Mouse (Mus musculus): ENCODE results near the gene Pde4b.

Gene Pde4b

GRCm38 (mm10) chr4:102177258-102177657 is 89.9 kb downstream of the Pde4b start:
- no peak for DNase-seq (ENCODE audit: low spot score)

DNA sequence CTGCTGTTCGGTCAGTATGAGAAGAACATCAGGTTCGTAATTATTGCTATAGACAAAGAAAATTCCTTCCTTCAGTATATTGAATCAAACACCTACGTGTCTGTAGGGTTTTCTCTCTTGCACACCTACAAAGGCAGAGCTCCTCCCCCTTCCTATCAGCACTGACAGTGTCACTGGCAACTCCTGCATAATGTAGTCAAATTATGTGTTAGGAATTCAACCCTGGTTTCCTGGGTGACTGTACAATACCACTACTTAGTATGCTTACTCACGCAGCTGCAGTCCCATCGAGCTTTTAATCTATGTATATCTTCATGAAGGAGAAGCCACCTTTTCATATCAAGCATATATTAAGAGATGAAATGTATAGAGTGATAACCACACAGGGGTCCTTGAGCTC is 99.5 kb downstream of the Pde4b start:
- no peak for DNase-seq (ENCODE audit: low spot score)

- DNase-seq (ENCODE audit: low spot score), result no peak
Measured at GRCm38 (mm10) chr4:102197707-102198106, 110.4 kb downstream of the Pde4b start.

- DNase-seq (ENCODE audit: low spot score), result no peak
Measured at GRCm38 (mm10) chr4:102209773-102210172, 122.4 kb downstream of the Pde4b start.

GRCm38 (mm10) chr4:102226700-102227099 is 139.4 kb downstream of the Pde4b start:
- DNase-seq (ENCODE audit: low spot score), result no peak

DNA sequence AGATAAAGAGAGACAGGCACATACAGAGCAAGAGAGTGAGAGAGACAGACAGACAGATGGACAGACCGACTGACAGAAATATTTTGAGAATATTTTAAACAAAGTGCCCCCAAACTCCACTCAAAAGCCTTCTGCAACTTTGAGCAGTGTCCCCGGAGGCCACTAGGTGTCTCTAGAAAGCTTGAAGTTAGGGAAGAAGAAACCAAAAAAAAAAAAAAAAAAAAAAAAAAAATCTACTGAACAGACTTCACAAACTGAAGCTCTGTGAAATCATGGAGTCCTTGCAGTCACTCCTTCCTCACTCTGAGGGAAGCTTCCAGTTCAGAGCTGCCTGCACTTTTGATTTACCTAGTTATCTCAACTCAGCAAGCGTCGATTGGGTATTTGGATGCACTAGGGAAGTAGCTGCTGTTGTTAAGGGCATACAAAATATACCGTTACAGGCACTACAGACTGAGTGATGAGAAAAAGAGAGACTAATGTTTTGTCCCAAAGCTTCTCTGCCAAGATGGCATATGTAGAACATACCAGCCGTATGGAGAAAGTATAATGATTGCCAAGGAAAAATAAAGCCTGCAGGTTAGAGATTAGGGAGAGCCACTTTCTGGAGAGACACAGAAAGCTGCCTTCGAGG is 141.7 kb downstream of the Pde4b start:
- no peak for DNase-seq (ENCODE audit: low spot score)

GRCm38 (mm10) chr4:102230898-102231297 is 143.6 kb downstream of the Pde4b start:
- DNase-seq (ENCODE audit: low spot score), result no peak

DNA sequence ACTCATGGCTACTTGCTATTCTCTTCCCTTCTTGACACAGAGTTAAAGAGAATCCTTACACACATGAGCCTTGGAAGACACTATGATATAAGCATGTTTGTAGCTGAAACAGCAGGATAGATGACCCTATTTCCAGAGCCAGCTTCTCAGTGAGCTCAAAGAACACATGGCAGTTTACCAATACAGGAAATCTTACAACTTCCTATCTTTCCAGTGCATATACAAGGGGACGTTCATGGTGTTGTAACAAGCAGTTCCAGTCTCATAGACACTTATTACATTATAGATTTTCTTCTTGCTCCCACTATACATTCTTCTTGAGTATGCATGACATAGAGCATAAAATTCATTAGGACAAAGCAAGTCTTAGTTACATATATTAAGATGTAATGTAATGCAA is 146.3 kb downstream of the Pde4b start:
- DNase-seq (ENCODE audit: low spot score), result no peak

DNA sequence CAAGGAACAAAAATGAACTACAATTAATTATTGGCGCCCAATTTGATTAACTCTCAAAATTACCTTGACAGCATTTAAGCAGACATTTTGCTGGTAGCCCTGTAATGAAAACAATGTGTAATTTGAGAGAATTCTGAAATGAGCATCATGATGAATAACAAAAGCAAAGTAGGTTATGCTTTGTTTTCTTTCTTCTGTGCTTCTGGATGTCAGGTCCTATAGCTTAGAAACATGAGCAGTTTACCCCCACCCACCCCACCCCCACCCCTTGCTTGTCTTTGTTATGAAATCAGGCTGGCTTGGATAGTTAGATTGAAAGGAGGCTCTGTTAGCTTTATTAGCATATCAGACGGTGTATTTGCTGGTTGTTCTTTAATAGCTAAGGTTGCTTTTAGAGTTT is 147.8 kb downstream of the Pde4b start:
- no peak for DNase-seq (ENCODE audit: low spot score)

- no peak for DNase-seq (ENCODE audit: low spot score)
Measured at GRCm38 (mm10) chr4:102239102-102239501, 151.8 kb downstream of the Pde4b start.

DNA sequence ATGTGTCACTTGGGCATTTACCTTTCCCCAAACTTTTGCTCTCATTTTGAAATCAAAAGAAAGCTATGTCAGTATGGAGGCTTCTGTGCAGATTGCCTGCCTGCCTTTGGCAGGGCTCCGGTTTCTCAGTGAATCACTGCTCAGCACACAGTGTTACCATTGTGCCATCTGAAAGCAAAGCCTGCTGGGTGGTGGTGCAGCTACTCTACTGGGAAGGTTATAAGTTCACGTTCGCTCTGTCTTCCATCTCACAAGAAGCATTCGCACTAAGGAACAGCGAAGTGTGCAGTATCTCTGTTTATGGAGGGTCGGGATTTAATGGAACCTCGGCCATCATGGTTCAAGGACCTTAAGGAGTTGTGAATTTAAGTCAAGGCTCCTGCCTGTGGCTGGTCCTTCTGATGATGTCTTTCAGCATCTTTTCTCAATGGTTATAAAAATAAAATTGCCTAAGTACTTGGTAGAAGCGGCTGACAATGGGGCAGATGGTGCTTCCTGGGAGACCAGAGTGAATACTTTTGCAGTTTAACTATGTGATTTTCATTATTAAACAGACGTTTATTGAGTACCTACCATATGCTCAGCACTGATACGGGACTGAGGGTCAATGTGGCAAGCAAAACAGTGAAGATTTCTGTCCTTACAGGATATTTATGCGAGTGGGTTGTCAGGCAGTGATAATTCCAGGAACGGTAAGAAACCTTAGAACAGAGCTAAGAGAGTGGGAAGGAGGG is 152.5 kb downstream of the Pde4b start:
- DNase-seq (ENCODE audit: low spot score), result no peak

- DNase-seq (ENCODE audit: low spot score), result no peak
Measured at GRCm38 (mm10) chr4:102240754-102241427, 153.5 kb downstream of the Pde4b start.

- no peak for DNase-seq (ENCODE audit: low spot score)
Measured at GRCm38 (mm10) chr4:102253994-102254393, 166.7 kb downstream of the Pde4b start.

DNA sequence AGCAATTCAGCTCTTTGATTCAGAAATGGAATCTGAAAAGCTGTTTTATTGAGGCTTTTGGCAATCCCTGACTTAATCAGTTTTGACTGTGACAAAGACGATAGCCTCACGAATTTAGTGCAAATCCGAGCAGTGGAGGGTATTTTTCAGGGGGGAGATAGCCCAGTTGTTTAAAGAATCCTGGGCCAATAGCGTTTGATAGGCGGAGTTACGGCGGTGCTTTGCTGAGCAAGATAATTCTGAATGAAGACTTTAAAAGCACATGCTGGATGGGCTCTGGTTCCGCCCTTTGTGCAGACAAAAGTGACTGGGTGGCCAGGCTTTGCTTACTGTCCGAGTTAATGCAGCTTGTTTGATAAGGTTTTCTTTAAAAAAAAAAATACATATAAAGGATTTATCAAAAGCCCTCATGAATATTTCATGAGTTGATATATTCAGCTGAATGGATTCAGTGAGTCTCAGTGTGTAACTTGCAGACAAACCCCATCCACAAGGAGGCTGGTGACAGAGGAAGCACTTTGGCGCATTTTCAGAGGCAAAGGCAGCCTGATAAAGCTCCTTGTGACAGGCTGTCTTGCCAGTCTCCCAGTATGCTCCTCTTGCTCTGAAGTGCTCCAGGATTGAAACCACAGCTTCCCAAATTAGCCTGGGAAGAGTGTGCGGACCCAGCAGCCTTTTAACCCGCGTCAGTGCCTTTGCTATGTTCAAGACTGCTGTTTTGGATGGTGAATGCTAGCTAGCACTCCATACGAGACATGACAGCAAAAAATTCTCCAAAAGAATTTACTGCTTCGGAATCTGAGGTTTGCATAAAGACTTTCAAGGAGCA is 167.3 kb downstream of the Pde4b start:
- peak; percentile 16 for DNase-seq (ENCODE audit: low spot score)

GRCm38 (mm10) chr4:102255295-102255670 is 167.9 kb downstream of the Pde4b start:
- no peak for DNase-seq (ENCODE audit: low spot score)

DNA sequence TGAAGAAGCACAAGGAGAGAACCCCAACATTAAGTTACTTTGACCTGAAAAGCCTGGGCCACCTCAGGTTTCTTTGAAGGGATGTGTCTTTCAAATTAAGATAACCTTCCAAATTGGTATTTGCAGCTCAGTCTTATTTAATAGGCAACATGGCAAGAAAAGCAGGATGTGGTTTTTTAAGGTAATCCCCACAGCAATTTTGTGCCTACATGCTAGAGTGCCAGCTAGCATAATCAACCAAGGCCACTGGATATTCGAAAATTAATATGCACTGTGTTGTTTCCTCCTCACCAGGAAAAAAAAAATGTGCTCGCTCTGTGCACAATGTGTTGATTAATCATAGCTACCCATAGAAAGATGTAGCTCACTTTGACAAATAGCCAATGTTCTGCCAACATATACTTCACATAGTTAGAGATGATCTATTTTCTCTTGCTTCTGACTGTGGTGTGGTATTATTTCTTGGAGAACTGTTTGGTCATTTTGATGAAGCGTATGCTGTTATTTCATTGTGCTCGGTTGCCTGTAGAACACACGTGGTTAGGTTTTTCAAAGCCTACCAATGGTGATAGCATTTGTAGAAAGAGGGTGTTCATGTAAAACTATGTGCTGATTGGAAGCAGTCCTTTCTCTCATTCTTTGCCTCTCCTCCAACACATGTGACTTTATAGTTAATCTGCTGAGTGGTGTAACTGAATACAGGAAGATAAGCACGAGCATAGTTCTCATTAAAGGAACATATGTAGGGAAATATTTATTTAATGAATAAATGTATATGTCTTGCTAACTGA is 169.0 kb downstream of the Pde4b start:
- no peak for DNase-seq (ENCODE audit: low spot score)

DNA sequence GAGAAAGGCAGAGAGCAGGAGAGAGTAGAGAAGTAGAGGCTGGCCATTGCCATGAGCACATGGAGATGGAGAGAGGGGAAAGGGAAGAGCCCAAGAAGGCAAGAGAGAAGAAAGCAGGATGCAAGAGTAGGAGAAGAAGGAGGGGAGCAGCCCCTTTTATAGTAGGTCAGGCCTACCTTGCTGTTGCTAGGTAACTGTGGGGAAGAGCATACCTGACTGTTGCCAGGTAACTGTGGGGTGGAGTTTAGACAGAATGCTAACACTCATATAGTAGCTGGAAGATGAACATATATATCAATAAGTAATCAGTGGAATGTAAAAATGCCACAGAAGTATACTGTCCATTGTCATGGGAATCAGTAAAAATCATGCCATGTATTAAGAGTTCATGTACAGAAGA is 172.9 kb downstream of the Pde4b start:
- DNase-seq (ENCODE audit: low spot score), result no peak

- no peak for DNase-seq (ENCODE audit: low spot score)
Measured at GRCm38 (mm10) chr4:102272313-102272712, 185.0 kb downstream of the Pde4b start.

DNA sequence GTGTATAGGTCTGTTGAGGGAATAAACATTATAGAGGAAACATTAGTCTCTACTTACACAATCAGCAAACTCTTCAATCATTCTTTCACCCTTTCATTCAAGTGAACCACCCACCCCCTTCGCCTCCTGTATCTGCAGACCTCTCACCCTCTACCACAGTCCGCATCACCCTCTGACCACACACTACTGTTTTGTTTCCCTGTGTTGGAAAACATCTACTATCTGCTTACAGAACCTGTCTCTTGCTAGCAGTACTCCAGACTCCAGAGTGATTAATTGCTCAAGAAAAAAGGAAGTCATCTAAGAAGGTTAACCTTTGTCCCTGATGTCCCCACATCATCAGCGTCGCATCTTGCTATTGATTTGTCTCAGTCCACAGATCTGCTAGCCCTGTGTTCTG is 185.4 kb downstream of the Pde4b start:
- no peak for DNase-seq (ENCODE audit: low spot score)

DNA sequence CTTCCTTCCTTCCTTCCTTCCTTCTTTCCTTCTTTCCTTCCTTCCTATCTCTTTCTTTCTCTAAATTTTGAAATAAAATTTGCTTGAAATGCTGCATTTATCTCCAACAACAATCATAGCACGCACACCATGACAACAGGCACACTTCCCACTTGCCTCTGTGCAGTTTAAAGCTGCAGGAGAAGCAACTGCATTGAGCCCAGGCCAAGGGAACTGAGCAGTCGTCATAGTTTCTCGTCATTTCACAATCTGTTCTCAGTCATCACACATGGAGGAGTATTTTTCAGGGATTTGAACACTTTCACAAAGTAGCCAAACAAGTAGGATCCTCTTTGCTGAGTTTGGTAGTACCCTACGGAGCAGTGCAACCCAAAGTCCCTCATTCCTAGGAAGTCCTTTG is 188.4 kb downstream of the Pde4b start:
- DNase-seq (ENCODE audit: low spot score), result no peak

DNA sequence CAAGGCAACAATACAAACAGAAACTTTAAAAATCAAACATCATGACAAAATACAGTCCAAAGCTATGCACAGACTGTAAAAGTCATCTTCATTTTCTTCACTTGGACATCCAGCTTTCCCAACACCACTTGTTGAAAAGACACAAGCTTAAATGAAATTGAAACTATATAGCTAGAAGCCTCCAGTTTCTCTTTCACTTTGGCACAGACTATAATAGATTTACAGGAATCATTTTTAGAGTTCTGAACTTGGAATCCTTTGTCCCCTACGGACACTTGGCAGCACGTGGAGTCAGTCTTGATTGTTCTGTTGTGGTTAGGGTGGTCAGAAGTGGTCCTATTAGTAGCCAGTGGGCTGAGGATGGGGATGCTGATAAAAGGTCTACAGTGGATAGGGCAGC is 191.6 kb downstream of the Pde4b start:
- DNase-seq (ENCODE audit: low spot score), result no peak

DNA sequence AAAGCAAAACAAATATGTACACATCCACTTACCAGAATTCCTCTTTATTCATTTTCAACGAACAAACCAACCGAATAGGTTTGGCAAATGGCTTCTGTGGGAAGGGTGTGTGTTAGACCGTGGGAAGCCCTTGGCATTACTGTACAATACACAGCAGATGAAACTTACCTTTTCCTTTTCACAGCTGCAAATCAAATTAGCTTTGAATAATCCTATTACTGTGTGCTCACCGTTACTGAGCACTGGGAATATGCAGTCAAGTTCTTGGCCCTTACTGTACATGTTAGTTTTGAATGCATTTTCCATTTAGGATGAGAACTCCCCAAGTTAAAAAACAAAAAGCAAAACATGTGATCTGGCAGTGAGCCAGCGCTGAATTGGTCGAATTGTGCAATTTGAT is 199.8 kb downstream of the Pde4b start:
- DNase-seq (ENCODE audit: low spot score), result no peak

Data from yolk sac, embryonic 10.5 days (tissue).